Mouse (Mus musculus) liver, postnatal 0 days (tissue): ENCODE measurements at regions not wholly inside any gene's neighbourhood (a gene's known extent, or its start where the extent isn't known, plus 50 kb on each side); places are given as distances from the start of the nearest gene placed in this dataset.

Source experiments
- CTCF ChIP-seq: sonication (generic); IDR thresholded peaks from 2 replicates; pipeline ENCODE4 v1.5.1; 2016; ENCODE audit warnings: antibody characterized with exemption, low read depth
- EP300 ChIP-seq: IDR thresholded peaks from 2 replicates; pipeline ENCODE4 v1.6.1; 2016; ENCODE audit warnings: antibody characterized with exemption, low read depth, mild to moderate bottlenecking

- TF ChIP-seq CTCF (no peak), EP300 (no peak)
Measured at GRCm38 (mm10) chr3:149258826-149259225, 268.5 kb upstream of the Adgrl2 start.
